Mouse (Mus musculus): ENCODE measurements around the gene Srprb. TPM values are rescaled to one million over a fixed set of nuclear protein-coding genes. Genes with fewer than 3 reads are reported as not detected.

Gene Srprb
- 50.3 and 50.9 TPM in 2 replicates for polyA plus RNA-seq (2016; fragmentation: Nextera tagmentation; extraction: Ambion mirVana)

DNA sequence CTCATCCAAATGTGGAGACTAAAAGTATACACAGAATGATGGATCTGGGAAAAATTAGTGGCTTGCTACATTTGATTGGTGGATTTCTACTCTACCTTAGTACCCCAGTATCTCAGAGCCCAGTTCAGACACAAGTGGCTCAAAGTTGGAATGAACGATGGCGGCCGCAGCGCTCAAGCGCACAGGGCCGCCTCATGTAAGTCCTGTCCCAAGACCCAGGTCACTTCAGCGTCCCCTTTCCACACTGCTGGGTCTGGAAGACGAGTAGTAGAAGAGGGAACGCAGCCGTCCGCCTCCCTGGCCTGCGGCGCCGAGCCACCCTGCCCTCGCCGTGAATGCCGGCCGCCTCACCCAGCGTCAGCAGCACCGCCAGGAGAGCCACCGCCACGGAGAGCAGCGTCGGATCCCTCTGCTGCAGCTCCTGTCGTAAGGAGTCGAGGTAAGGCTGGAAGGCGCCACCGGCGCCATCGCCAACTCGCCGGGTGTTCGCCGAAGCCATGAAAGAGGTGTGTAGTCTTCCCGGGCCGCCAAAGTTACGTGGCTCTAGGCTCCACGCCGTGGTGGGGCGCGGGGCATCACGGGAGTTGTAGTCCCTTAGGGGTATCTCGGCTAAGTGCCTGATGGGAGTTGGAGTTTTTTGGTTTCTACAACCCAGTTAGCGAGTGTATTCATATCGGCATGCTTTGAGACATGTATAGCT, at the start of gene Srprb:
Gene Srprb, minus strand, starts transcription at position 577 of the 700 bp plus-strand sequence.
- peak; percentile 99 for ATAC-seq (ENCODE audit: low FRiP score)
- H3K27me3 ChIP-seq = no peaks in the 10 kb centered on the region
- no peaks in the 10 kb centered on the region for H3K9me3 ChIP-seq
- H3K4me2 ChIP-seq = peak within 1 kb of the TSS; percentile 64
- H3K4me3 ChIP-seq (replicated peaks) = peak within 1 kb of the TSS; percentile 91
- WGBS = under 1% methylated on average over 45 of the region's 45 CpGs
- peak within 1 kb of the TSS; percentile 89 for H3K9ac ChIP-seq
- peaks cover 9% of the 10 kb centered on the region for H3K4me1 ChIP-seq
- H3K27ac ChIP-seq = peak within 1 kb of the TSS; percentile 87
- H3K36me3 ChIP-seq (replicated peaks) = peaks cover 23% of the 10 kb centered on the region

DNA sequence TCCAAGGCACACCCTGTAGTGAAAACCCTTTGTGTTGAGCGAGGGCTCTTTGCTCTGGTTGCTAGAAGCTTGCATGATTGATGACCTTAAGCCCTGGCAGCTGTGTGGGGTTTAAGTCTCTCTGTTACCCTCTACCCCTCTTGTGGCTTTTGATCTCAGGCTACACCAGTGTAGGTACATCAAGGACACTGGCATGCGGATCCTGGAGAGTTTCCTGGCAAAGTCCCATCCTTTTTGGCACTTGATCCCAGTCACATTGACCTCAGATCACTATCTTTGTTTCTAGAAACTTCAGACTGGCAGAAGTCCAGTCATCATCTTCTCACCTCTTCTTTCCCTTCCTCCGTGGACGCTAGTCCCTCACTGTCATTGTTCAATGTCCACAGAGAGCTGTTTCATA, 46.7 kb upstream of the Srprb start:
- Histone ChIP-seq H3K36me3 (replicated peaks) (no peaks in the 10 kb centered on the region), H3K27me3 (no peaks in the 10 kb centered on the region), H3K4me1 (no peaks in the 10 kb centered on the region), H3K4me3 (replicated peaks) (no peak overlapping the region), H3K27ac (no peak overlapping the region), H3K4me2 (no peak overlapping the region), H3K9ac (no peak overlapping the region), H3K9me3 (0 out of 2 replicates have a peak, but pooled peaks cover 3% of the 10 kb centered on the region)
- no peak for ATAC-seq (ENCODE audit: low FRiP score)
- 62% methylated on average over 4 of the region's 4 CpGs for WGBS

DNA sequence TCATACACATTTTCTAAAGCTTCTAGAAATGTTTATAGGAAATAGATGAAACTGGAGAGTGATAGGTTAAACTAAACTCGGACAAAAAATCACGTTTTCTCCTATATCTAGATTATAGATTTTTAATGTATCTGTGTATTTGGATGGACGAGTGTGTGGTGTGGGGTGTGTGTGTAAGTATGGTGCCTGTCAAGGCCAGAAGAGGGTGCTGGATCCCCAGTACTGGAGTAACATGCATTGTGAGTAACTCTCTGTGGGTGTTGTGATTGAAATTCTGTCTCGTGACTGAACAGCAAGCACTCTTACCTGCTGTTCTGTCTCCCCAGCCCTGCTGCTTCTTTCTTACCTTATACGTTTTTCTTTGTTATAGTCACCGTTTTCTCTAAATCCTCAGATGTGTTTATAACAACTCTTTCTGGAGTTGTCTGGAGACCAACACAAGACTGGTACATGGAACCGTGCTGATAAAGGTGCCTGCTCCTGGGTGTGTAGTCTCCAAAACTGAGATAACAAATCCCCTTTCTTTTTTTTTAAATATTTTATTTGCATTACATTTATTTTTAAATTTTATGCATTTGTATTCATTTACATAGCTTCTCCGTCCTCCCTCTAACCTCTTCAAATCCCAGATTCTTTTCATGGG, 44.7 kb upstream of the Srprb start:
- Histone ChIP-seq H3K4me2 (no peak overlapping the region), H3K4me3 (replicated peaks) (no peak overlapping the region), H3K27ac (no peak overlapping the region), H3K27me3 (no peaks in the 10 kb centered on the region), H3K9me3 (no peaks in the 10 kb centered on the region), H3K4me1 (no peaks in the 10 kb centered on the region), H3K36me3 (replicated peaks) (no peaks in the 10 kb centered on the region), H3K9ac (no peak overlapping the region)
- no peak for ATAC-seq (ENCODE audit: low FRiP score)
- 85% methylated on average over 8 of the region's 8 CpGs for WGBS

DNA sequence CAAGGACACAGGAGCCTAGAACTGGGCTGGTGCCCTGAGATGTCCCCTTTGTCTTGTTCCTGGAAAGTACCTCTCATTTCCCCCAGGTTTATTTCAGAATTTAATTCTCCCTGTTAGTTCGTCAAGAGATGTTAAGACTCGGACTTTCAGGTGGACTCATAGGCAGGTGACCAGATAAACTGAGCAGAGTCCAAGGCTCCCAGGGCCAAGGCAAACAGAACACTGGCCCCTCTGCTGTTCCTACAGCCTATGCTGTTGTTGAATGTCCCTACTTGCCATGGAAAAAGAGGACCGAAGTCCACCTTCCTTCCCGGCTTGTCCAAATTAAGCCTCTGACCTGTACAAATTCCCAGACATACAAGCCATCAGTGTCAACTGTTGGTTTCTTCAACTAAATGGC, 41.7 kb upstream of the Srprb start:
- Histone ChIP-seq H3K4me1 (no peaks in the 10 kb centered on the region), H3K27ac (no peak overlapping the region), H3K27me3 (no peaks in the 10 kb centered on the region), H3K36me3 (replicated peaks) (no peaks in the 10 kb centered on the region), H3K4me2 (no peak overlapping the region), H3K9ac (no peak overlapping the region), H3K9me3 (no peaks in the 10 kb centered on the region), H3K4me3 (replicated peaks) (no peak overlapping the region)
- WGBS = 98% methylated on average over 4 of the region's 4 CpGs
- ATAC-seq (ENCODE audit: low FRiP score) = no peak

DNA sequence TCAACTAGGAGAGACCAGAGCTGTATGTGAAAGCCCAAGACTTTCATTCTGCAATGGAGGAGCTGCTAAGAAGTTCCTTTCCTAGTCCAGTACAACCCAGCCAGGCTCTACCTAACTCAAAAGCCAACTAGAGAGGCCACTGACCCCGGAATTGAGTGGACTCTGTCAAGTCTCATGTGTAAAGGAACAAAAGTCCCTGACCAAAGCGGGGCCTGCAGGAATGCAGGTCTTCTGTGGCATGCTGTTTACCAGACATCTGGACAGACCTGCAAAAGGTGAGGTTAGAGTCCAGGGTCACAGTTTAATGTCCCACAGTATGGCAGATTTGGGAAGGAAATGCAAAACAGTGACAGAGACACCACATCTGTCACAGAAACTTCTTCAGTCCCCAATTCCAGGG, 39.3 kb upstream of the Srprb start:
- Histone ChIP-seq H3K4me1 (no peaks in the 10 kb centered on the region), H3K4me2 (no peak overlapping the region), H3K27ac (no peak overlapping the region), H3K9me3 (no peaks in the 10 kb centered on the region), H3K4me3 (replicated peaks) (no peak overlapping the region), H3K27me3 (no peaks in the 10 kb centered on the region), H3K36me3 (replicated peaks) (no peaks in the 10 kb centered on the region), H3K9ac (no peak overlapping the region)
- ATAC-seq (ENCODE audit: low FRiP score) = no peak
- 83% methylated on average over 2 of the region's 2 CpGs for WGBS

DNA sequence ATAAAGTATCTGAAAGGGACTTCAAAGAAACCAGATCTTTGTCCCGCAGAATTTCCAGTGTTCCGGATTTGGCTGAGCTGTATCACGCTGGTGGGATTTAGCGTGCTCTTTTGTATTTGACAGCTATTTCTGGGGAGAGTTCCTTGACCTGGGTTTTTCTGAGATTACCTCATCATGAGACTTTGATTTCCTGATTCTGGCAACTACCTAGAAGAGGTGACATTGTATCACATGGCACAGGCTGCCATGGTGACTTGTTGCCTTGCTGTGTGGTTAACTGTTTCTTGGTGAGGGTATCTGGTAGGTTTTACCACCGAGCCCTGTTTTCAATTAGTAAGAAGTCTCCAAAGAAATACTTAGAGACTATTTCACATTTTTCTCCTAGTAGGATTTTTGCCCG, 37.5 kb upstream of the Srprb start:
- ATAC-seq (ENCODE audit: low FRiP score) = no peak
- Histone ChIP-seq H3K36me3 (replicated peaks) (no peaks in the 10 kb centered on the region), H3K27ac (no peak overlapping the region), H3K9ac (no peak overlapping the region), H3K27me3 (no peaks in the 10 kb centered on the region), H3K9me3 (no peaks in the 10 kb centered on the region), H3K4me2 (no peak overlapping the region), H3K4me1 (no peaks in the 10 kb centered on the region), H3K4me3 (replicated peaks) (no peak overlapping the region)
- 89% methylated on average over 6 of the region's 6 CpGs for WGBS

DNA sequence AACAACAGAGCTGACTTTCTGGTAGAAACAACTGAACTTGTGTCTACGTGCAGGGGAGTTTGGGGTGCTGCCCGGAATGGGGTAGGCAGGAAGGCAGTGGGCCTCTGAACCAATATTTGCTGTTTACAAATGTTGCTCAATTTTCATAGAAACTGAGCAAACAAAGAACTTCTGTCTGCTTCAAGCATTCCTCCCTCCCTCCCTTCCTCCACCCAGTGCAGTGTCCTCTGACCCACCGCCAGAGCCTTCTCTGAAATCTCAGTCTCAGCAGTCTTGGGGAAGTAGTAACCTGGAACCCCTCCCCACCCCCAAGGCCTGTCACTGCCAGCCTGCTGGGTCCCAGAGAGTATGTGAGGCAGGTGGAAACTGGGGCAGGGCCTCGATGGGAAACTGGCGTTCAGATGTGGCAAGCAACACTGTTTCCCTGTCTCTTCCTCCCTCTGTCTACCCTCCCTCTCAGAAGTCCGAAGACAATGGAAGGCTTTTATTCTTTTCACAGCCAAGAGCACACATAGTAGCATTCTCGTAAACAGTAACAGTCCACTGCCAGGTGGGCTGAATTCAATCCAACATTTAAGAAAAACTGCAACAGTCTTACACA, 32.7 kb upstream of the Srprb start:
- Histone ChIP-seq H3K9ac (no peak overlapping the region), H3K27me3 (no peaks in the 10 kb centered on the region), H3K9me3 (no peaks in the 10 kb centered on the region), H3K27ac (no peak overlapping the region), H3K4me1 (peaks cover 4% of the 10 kb centered on the region), H3K36me3 (replicated peaks) (no peaks in the 10 kb centered on the region), H3K4me3 (replicated peaks) (no peak overlapping the region), H3K4me2 (no peak overlapping the region)
- no peak for ATAC-seq (ENCODE audit: low FRiP score)
- WGBS = 64% methylated on average over 7 of the region's 7 CpGs

DNA sequence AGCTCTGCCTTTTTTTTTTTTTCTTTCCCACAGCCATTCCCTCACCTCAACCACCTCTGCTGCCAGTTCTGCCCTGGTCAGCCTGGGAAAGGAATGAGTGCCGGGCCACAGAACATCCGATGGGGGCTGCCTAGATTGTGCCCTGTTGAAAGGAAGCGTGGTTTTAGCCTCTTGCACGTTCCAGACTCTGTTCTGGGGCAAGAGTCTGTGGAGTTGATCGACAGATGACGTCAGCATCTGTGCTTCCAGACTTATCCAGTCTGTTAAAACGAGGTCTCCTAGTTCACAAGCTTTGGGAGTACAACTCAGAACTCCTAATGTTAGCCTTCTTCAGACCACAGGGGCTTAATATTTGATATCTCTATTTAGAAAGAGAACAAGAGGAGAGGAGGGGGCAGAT, 32.1 kb upstream of the Srprb start:
- H3K4me3 ChIP-seq (replicated peaks) = no peak overlapping the region
- H3K27me3 ChIP-seq = no peaks in the 10 kb centered on the region
- H3K4me1 ChIP-seq = peaks cover 4% of the 10 kb centered on the region
- WGBS = 82% methylated on average over 7 of the region's 7 CpGs
- no peak overlapping the region for H3K27ac ChIP-seq
- H3K4me2 ChIP-seq = no peak overlapping the region
- H3K9me3 ChIP-seq = no peaks in the 10 kb centered on the region
- H3K9ac ChIP-seq = no peak overlapping the region
- ATAC-seq (ENCODE audit: low FRiP score) = no peak
- H3K36me3 ChIP-seq (replicated peaks) = no peaks in the 10 kb centered on the region

DNA sequence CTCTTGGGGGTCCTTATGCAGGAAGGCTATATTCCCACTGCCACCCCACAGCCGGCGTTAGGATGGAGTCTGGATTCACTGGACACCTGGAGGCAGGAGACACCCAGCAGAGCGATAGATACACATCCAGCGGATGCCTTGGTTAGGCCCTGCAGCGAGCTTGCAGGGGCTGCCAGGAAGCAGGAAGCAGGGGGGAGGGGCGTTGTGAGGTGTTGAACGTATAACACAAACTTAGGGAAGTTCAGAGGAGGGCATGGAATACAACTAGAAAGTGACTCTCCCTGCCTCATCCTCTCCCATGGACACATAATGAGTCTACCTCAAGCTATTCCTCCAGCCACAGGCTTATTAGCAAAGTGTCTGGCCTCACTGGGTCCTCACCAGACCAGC, 31.1 kb upstream of the Srprb start:
- WGBS = 68% methylated on average over 7 of the region's 7 CpGs
- no peak for ATAC-seq (ENCODE audit: low FRiP score)

DNA sequence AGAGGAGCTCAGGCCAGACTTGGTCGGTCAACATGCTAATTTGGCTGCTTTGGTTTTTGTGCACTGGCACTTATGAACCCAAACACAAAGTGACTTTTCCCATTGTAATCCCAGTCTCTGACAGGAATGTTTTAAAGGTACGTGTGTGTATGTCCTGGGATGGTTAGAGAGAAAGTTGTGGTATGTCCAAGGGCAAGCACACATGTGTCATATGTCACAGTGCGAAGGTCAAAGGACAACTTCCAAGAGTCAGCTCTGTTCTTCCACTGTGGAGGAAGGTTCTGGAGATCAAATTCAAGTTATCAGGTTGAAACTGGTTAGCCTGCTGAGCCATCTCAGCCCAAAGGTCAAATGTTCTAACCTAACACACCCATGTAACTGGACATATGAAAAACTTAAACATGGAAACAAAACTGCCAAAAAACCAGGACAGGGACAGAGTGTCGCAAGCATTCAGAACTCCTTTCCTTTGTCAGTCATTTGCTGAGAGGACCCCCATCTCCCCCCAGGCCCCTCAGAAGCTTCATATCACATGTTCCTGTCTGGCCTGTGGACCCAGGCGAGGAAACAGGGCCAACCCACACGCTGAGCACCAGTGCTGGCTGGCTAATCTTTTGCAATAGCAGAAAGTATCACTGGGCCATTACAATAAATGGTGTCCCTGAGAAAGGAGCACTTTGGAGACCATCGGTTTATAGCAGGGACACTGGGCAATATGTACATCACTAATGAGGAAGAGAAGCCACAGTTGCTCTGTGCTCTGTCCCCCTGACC, 30.5 kb upstream of the Srprb start:
- ATAC-seq (ENCODE audit: low FRiP score) = no peak
- H3K4me1 ChIP-seq = peaks cover 4% of the 10 kb centered on the region
- H3K9me3 ChIP-seq = no peaks in the 10 kb centered on the region
- no peak overlapping the region for H3K4me2 ChIP-seq
- no peak overlapping the region for H3K27ac ChIP-seq
- WGBS = 87% methylated on average over 7 of the region's 7 CpGs
- no peak overlapping the region for H3K4me3 ChIP-seq (replicated peaks)
- no peaks in the 10 kb centered on the region for H3K27me3 ChIP-seq
- no peaks in the 10 kb centered on the region for H3K36me3 ChIP-seq (replicated peaks)
- H3K9ac ChIP-seq = no peak overlapping the region

More for the DNA sequence above, 31.1 kb upstream of the Srprb start:
- H3K4me1 ChIP-seq = peaks cover 4% of the 10 kb centered on the region
- H3K4me3 ChIP-seq (replicated peaks) = no peak overlapping the region
- no peak overlapping the region for H3K9ac ChIP-seq
- no peaks in the 10 kb centered on the region for H3K27me3 ChIP-seq
- no peaks in the 10 kb centered on the region for H3K9me3 ChIP-seq
- no peaks in the 10 kb centered on the region for H3K36me3 ChIP-seq (replicated peaks)
- no peak overlapping the region for H3K4me2 ChIP-seq
- H3K27ac ChIP-seq = no peak overlapping the region

DNA sequence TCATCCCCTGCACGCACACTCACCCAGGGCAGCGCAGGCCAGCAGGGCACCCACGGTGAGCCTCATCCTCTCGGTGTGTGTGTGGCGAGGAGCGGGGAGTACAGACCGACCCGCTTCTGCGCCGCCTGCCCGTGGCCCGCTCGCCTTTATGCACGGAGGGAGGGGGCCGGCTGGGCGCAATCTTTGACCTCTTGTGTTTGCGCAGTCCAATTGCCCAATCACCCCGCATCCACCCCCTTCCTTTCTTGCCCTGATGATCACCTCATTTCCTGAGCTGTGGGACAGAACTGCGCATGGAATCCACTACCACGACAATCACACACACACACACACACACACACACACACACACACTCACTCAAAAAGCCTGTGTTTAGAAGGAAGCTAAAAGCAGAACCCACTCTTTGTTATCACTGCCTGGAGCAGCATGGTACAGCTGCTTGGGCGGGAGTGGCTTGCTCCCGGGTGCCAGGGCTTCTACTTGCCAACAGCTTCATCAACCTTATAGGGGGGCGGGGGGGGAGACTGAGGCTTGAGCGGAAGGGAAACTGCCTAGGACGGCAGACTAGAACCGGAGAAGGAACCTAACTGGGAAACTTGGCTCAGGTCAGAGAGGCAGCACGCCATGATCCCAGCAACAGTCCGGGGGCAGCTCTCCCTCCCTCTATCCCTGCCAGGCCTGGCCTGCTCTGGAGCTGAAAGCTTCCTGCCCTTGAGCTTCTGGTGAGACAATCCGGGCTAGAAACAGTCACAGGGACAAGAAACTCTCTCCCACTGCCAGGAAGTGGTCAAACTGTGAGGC, 28.4 kb upstream of the Srprb start, which contains the start of the genes Gm20425 and Trf:
Gene Gm20425, minus strand, starts transcription at position 157 of the 801 bp plus-strand sequence.
Gene Trf, minus strand, starts transcription at position 294 of the 801 bp plus-strand sequence.
- no peak within 1 kb of the TSS for H3K27ac ChIP-seq
- no peak within 1 kb of the TSS for H3K4me3 ChIP-seq (replicated peaks)
- H3K9ac ChIP-seq = peak within 1 kb of the TSS; percentile 17; the same call in 1 of the 2 replicates
- H3K4me2 ChIP-seq = peak within 1 kb of the TSS; percentile 15; the same call in 1 of the 2 replicates
- H3K27me3 ChIP-seq = no peaks in the 10 kb centered on the region
- ATAC-seq (ENCODE audit: low FRiP score) = 0 out of 2 replicates have a peak, but pooled peaks have one; percentile 27
- 67% methylated on average over 28 of the region's 29 CpGs for WGBS
- H3K36me3 ChIP-seq (replicated peaks) = no peaks in the 10 kb centered on the region
- no peaks in the 10 kb centered on the region for H3K9me3 ChIP-seq
- peaks cover 4% of the 10 kb centered on the region for H3K4me1 ChIP-seq

Measured in forebrain, embryonic 12.5 days (tissue).